Mouse (Mus musculus) liver, postnatal 0 days (tissue): ENCODE measurements at regions not wholly inside any gene's neighbourhood (a gene's known extent, or its start where the extent isn't known, plus 50 kb on each side); places are given as distances from the start of the nearest gene placed in this dataset.

Experiments
- CTCF ChIP-seq: sonication (generic); IDR thresholded peaks from 2 replicates; pipeline ENCODE4 v1.5.1; 2016; ENCODE audit warnings: antibody characterized with exemption, low read depth
- EP300 ChIP-seq: IDR thresholded peaks from 2 replicates; pipeline ENCODE4 v1.6.1; 2016; ENCODE audit warnings: antibody characterized with exemption, low read depth, mild to moderate bottlenecking

DNA sequence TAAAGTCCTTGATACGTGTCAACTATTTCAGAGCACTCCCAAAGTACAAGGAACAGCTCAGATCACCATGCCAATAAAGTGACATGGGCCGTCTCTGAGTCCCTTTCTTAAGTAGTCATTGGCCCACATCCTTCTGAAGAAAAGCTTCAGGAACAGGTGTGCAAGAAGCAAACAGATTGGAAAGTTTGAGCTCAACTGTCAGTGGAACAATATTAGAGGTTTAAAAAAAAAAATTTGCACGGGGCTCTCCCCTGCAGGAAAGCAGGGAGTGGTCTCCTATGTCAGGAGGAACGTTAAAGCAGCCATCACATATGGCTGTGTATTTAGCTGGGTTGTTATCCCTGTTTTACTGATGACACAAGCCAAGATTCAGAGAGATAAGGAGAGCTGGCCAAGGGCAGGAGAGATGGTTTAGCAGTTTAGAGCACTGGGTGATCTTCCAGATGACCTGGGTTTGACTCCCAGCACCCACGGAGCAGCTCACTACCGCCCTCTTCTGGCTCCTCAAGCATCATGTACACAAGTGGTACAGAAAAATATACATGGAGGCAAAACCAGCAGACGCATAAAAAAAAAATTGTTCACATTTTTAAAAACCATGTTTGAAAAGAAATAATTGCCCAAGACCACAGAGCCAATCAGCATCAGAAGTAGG lies 318.3 kb upstream of the Clint1 start:
- TF ChIP-seq CTCF, result peak; percentile 64
- TF ChIP-seq EP300, result no peak
